Mouse (Mus musculus) neutrophil, adult 5-6 weeks (primary cell): ENCODE measurements around the gene Osbpl7. TPM values are rescaled to one million over a fixed set of nuclear protein-coding genes. Genes with fewer than 3 reads are reported as not detected.

Source experiments
- ATAC-seq: fragments of 151-379, 151-347 bp; 2 replicates; pipeline ENCODE4 v1.8.0; 2017; ENCODE audit warnings: mild to moderate bottlenecking, moderate TSS enrichment; ENCODE audit not compliant: insufficient number of reproducible peaks, poor library complexity, low FRiP score, severe bottlenecking; ENCODE audit errors: extremely low read depth
- total RNA-seq: library from RNA; stranded (forward); fragments of 200-1000 nt; gene quantifications from 2 replicates; pipeline ENCODE4 v1.2.3, GENCODE M21; 2017

The Osbpl7 gene
- total RNA-seq, 1 experiment from 2014 or later: 22.7 TPM

GRCm38 (mm10) chr11:97071129-97071528, 20.7 kb downstream of the Osbpl7 start:
- no peak for ATAC-seq

- peak; percentile 48; the same call in 1 of the 2 replicates for ATAC-seq
Measured at GRCm38 (mm10) chr11:97072533-97072932, 22.1 kb downstream of the Osbpl7 start.

DNA sequence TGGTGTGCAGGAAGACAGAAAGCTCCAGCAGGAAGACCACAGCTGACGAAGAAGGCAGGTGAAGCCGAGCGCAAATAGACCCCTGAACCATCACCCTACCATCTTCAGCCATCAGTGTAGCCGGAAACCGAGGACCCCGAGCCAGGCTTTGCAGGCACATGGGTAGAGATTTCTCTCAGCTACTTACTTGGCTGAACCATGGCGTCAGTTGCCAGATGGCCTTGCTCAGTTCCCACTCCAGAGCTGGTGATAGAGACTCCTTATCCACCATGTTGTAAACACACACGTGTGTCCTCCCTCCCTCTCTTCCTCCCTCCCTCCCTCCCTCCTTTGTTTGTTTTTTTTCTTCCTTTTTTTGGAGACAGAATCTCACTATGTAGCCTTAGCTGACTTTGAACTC, 23.8 kb downstream of the Osbpl7 start:
- no peak for ATAC-seq

DNA sequence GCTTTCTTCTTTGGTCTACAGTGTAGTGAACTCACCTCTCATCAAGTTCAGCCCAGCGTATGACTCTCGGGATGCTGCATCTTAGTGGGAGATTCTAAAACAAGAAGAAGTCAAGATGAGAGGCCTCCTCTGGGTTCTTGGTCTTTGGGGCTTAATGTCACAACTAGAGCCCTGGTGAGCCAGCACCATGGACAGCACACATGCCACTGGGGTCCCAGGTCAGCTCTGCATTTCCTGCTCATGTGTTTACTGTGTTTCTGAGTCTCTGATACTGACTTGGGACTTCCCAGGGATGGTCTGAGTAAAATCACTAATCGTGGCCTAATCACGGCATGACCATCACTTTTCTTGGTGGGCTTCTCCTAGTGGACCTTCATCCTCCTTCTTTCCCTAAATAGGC, 28.3 kb downstream of the Osbpl7 start:
- ATAC-seq: no peak

GRCm38 (mm10) chr11:97080291-97080690, 29.9 kb downstream of the Osbpl7 start:
- ATAC-seq: no peak

DNA sequence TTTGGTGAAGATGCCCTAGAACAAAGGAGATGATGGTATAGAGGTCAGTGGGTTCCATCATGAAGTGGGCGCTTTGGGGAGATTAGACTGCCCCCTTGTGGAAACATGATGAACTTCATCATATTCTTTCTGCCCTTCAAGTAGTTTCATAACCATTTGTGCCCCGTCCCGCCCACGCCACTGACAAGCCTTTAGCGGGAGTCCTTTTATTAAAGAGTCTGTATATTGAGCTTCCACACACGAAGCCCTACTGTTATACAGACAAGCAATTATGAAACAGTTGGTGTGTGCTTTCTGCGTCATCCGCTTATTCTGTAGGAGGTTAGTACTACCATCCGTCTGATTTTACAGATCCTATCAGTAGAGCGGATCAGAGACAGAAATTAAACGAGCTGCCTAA, 32.5 kb downstream of the Osbpl7 start:
- ATAC-seq: peak; percentile 57; the same call in 1 of the 2 replicates

DNA sequence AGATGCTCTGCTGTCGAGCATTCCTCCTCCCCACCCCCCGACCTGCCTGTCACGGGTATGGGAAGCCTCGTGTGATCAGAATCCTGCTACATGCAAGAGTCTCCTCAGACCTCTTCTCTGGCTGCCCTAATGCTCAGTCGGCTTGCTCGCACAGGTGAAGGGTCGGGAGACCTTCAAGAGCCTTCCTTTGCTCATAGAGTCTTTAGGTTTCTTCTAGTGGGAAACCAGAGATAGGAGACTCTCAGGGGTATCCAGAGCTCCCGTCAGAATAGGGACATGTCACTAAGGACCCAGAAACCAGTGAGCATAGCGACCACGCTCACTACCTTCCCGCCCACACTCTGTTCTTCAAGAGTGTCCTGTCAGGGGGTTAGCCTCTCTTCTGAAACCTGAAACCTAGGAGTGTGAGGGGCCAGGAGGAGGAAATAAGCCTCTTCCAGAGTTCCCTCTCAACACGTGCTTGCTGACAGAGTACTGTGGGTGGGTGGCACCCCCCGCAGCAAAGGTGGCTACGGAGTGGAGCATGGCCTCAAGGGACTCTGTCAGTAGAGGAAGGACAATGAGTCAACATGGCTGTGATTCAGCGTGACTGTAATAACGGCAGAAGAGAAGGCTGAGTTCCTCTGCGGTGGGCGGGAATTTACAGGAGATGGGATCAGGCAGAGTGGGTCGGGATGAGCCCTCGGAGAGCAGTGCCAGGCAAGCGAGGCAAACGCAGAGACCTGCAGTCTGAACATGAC, 33.1 kb downstream of the Osbpl7 start:
- ATAC-seq: no peak

DNA sequence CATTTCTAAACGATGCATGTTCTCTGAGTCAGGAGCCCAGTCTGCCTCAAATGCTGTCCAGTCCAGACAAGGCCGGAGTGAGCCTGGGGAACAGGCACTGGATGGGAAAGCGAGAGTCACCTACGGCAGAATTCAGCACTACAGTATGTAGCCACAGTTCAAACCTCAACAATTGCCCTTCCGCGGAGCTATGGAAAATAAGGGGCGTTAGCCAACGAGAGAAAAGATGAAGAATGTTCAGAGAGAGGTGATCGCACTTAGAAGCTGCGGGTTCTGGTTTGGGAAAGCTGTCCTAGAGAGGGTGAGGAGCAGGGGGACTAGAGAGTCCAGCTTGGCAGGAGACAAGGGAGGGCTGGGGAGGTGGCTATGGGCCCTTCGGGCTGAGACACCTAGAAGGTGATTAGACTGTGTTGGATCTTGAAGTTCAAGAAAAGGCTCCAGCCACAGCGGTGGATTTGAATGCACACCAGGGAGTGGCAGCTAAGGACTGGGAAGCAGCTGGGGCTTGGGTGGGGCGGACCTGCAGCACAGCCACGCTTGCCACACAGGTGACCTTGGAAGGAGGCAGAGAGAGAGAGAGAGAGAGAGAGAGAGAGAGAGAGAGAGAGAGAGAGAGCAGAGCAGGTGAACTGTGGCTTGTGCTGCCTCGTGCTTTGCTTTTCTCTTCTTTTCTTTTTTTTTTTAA, 34.5 kb downstream of the Osbpl7 start:
- no peak for ATAC-seq

DNA sequence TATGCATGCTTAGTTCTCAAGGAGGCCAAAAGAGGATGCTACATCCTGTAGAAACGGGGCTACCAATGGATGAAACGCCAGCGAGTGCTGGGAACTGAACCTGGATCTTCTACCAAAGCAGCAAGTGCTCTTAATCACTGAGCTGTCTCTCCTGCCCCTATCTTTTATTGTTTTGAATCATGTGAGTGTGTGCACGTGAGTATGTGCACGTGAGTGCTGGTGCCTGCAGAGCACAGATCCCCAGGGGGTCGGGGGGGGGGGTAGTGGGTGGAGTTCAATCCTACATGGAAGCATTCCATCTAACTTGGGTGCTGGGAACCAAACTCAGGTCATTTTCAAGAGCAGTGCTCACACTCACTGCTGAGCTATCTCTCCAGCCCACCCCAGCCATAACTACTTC, 35.9 kb downstream of the Osbpl7 start:
- no peak for ATAC-seq

GRCm38 (mm10) chr11:97094600-97094999, 44.2 kb downstream of the Osbpl7 start:
- ATAC-seq: no peak

GRCm38 (mm10) chr11:97098791-97099190, 48.4 kb downstream of the Osbpl7 start:
- ATAC-seq: no peak

DNA sequence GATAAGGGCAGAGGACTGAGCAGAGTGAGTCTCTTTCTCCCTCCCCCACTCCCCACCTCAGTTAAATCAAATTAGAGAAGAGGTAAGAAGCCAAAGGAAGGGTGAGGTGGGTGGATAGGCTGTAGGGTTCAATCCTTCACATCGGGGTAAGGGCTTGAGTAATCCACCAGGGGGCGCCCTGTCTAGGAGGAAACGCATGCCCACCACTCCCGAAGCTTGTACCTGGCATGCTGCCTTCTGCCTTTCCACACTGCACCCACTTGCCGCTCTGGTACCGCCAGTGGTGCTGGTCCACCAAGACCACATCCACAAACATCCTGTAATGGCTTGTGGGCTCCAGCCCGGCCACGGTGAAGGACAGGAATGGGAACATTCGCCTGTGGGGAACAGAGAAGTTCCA, 51.3 kb downstream of the Osbpl7 start:
- peak; percentile 78 for ATAC-seq

- no peak for ATAC-seq
Measured at GRCm38 (mm10) chr11:97103163-97104090, 53.0 kb downstream of the Osbpl7 start.

- no peak for ATAC-seq
Measured at GRCm38 (mm10) chr11:97104091-97104483, 53.7 kb downstream of the Osbpl7 start.

DNA sequence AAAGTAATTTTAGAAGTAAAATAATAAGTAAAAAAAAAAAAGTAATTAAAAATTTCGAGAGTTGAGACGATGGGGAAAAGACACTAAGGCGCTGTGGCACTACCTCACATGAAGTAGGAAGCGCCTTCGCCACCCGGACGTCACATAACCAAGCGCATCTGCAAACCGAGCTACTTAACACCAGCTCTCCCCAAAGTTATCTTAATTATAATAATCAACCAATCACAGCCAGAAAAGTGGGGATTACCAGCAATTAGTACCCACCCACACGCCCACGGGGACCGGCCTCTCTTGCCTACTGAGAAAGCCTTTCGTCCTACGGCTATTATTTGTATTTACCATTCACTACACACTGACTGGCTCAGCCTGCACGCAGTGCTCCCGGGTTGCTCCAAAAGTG, 58.5 kb downstream of the Osbpl7 start:
- no peak for ATAC-seq

DNA sequence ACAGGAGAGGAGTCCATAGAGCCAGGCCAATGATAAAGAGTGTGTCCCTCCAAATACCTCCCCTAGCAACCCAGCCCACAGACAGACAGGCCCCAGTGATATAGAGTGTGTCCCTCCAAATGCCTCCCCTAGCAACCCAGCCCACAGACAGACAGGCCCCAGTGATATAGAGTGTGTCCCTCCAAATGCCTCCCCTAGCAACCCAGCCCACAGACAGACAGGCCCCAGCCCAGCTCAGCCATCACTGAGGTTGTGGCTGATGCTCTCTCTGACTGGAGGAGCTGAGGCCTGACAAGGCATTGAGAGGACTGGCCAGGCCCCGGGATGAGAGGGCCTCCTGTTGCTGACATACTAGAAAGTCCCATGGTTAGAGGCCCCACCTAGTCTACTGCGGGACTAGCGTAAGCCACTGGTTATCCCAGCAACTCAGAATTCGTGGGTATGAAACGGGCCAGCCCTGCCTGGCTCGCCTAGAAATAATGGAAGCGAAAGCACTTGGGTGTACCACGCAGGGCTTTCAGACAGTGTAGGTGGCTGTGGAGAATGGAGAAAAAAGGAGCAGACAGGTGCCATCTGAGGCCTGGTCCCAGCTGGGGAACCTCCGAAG, 62.2 kb downstream of the Osbpl7 start:
- ATAC-seq: no peak

GRCm38 (mm10) chr11:97114671-97115601, 64.5 kb downstream of the Osbpl7 start, which contains the start of gene Tbx21:
TSS of gene Tbx21 (minus strand) at chr11:97115331.
- ATAC-seq: peak; percentile 4; the same call in 1 of the 2 replicates

DNA sequence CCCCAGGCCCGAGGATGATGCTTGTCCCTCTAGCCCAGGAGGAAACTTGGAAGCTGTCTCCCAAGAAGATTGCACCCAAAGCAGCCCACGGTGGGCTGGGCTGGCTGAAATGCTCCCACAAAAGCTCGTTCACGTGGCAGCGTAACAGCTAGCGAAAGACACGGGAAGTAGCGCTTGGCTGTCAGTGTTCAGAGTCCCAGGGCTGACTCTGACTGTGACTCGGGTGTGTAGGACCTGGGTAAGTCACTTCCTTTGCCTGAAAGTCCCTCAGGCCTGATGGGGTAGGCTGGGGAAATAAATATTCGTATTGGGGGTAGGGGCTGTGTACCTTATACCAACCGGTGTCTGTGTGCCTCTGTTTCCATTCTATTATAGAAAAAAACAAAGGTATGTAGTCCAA, 65.4 kb downstream of the Osbpl7 start:
- peak; percentile 41; the same call in 1 of the 2 replicates for ATAC-seq
